Mouse (Mus musculus) heart, embryonic 16.5 days (tissue): ENCODE measurements around the gene Kank1. TPM values are rescaled to one million over a fixed set of nuclear protein-coding genes. Genes with fewer than 3 reads are reported as not detected.
A peak's percentile ranks its signal among the peaks of the same experiment; 100 is the strongest.

Experiments
- ATAC-seq: fragments of 200-750 bp; cut with Nextera tagmentation; replicated peaks from 2 replicates; pipeline ENCODE4 v1.8.0; 2017; ENCODE audit warnings: moderate number of reproducible peaks; ENCODE audit not compliant: insufficient read depth, low FRiP score; ENCODE audit errors: extremely low read depth
- H3K27ac ChIP-seq: fragments of 300-500 bp; sonication (generic); 2 replicates; pipeline ENCODE4 v1.5.1; 2014; ENCODE audit warnings: mild to moderate bottlenecking, low read length, control low read depth, moderate library complexity
- H3K27me3 ChIP-seq: fragments of 300-500 bp; sonication (generic); 2 replicates; pipeline ENCODE4 v1.6.1; 2014; ENCODE audit warnings: low read length, mixed read lengths; ENCODE audit not compliant: control insufficient read depth, insufficient read depth
- H3K36me3 ChIP-seq: fragments of 300-500 bp; sonication (generic); 2 replicates; pipeline ENCODE4 v1.6.1; 2014; ENCODE audit not compliant: control insufficient read depth, insufficient read depth
- H3K4me1 ChIP-seq: fragments of 300-500 bp; sonication (generic); 2 replicates; pipeline ENCODE4 v1.6.1; 2014; ENCODE audit warnings: low read length, mixed read lengths; ENCODE audit not compliant: control insufficient read depth, insufficient read depth
- H3K4me2 ChIP-seq: fragments of 300-500 bp; sonication (generic); 2 replicates; pipeline ENCODE4 v1.6.1; 2014; ENCODE audit warnings: low read depth, mild to moderate bottlenecking, control low read depth, low read length
- H3K4me3 ChIP-seq: fragments of 300-500 bp; sonication (generic); 2 replicates; pipeline ENCODE4 v1.5.1; 2014; ENCODE audit warnings: mild to moderate bottlenecking, control low read depth, low read length
- H3K9ac ChIP-seq: fragments of 300-500 bp; sonication (generic); 2 replicates; pipeline ENCODE4 v1.6.1; 2014; ENCODE audit warnings: low read length, control low read depth
- H3K9me3 ChIP-seq: fragments of 300-500 bp; sonication (generic); replicated peaks from 2 replicates; pipeline ENCODE4 v1.6.1; 2016; ENCODE audit warnings: low read length; ENCODE audit not compliant: control insufficient read depth
- WGBS: fragments of 180-500 bp; shearing (Covaris S2); extraction: QIAGEN DNeasy Blood & Tissue Kit; methylation state at CpG from one replicate; pipeline ENCODE4 v1.1.7; 2014; 5-methylcytosine and 5-hydroxymethylcytosine counted together
- polyA plus RNA-seq: library from polyadenylated mRNA; unstranded; fragments of >200 nt; fragmentation: Nextera tagmentation; extraction: Ambion mirVana; gene quantifications from 2 replicates; pipeline ENCODE4 v1.2.1, GENCODE M21; 2015

Kank1 gene
- polyA plus RNA-seq, 1 experiment from 2014 or later, result 40.9 TPM

- no peaks in the 10 kb centered on the region for H3K36me3 ChIP-seq
- no peak overlapping the region for H3K9ac ChIP-seq
- no peak overlapping the region for H3K27ac ChIP-seq
- no peaks in the 10 kb centered on the region for H3K9me3 ChIP-seq
- 89% methylated on average over 8 of the region's 8 CpGs for WGBS
- H3K4me2 ChIP-seq, result no peak overlapping the region
- ATAC-seq, result no peak
- H3K4me3 ChIP-seq, result no peak overlapping the region
- H3K4me1 ChIP-seq, result peaks cover 39% of the 10 kb centered on the region
- H3K27me3 ChIP-seq, result no peaks in the 10 kb centered on the region
Observed at GRCm38 (mm10) chr19:25246062-25246461, 9.3 kb downstream of the Kank1 start.

GRCm38 (mm10) chr19:25247858-25248552 lies 11.2 kb downstream of the Kank1 start:
- H3K9ac ChIP-seq, result no peak overlapping the region
- H3K27ac ChIP-seq, result no peak overlapping the region
- no peak overlapping the region for H3K4me2 ChIP-seq
- peaks cover 41% of the 10 kb centered on the region for H3K4me1 ChIP-seq
- H3K9me3 ChIP-seq, result no peaks in the 10 kb centered on the region
- H3K36me3 ChIP-seq, result no peaks in the 10 kb centered on the region
- WGBS, result 65% methylated on average over 14 of the region's 14 CpGs
- H3K27me3 ChIP-seq, result no peaks in the 10 kb centered on the region
- no peak overlapping the region for H3K4me3 ChIP-seq
- ATAC-seq, result no peak

- no peaks in the 10 kb centered on the region for H3K9me3 ChIP-seq
- H3K4me3 ChIP-seq, result no peak overlapping the region
- WGBS, result 86% methylated on average over 13 of the region's 13 CpGs
- peaks cover 47% of the 10 kb centered on the region for H3K4me1 ChIP-seq
- no peak for ATAC-seq
- no peaks in the 10 kb centered on the region for H3K36me3 ChIP-seq
- no peak overlapping the region for H3K27ac ChIP-seq
- H3K27me3 ChIP-seq, result no peaks in the 10 kb centered on the region
- no peak overlapping the region for H3K9ac ChIP-seq
- no peak overlapping the region for H3K4me2 ChIP-seq
Observed at GRCm38 (mm10) chr19:25249230-25249629, 12.5 kb downstream of the Kank1 start.

- ATAC-seq, result peak; percentile 39; the same call in 1 of the 2 replicates
- Histone ChIP-seq H3K4me1 (peaks cover 47% of the 10 kb centered on the region), H3K4me2 (no peak overlapping the region; the same call in 1 of the 2 replicates), H3K9me3 (no peaks in the 10 kb centered on the region), H3K9ac (no peak overlapping the region), H3K4me3 (no peak overlapping the region), H3K27ac (peak overlapping the region; percentile 56), H3K27me3 (no peaks in the 10 kb centered on the region), H3K36me3 (no peaks in the 10 kb centered on the region)
- 39% methylated on average over 3 of the region's 3 CpGs for WGBS
Observed at GRCm38 (mm10) chr19:25251610-25252140, 14.9 kb downstream of the Kank1 start.

- no peaks in the 10 kb centered on the region for H3K27me3 ChIP-seq
- H3K27ac ChIP-seq, result peak overlapping the region; percentile 88
- H3K9me3 ChIP-seq, result no peaks in the 10 kb centered on the region
- H3K4me2 ChIP-seq, result peak overlapping the region; percentile 13
- WGBS, result 57% methylated on average over 6 of the region's 6 CpGs
- no peaks in the 10 kb centered on the region for H3K36me3 ChIP-seq
- H3K4me1 ChIP-seq, result peaks cover 39% of the 10 kb centered on the region
- H3K9ac ChIP-seq, result peak overlapping the region; percentile 39; the same call in 1 of the 2 replicates
- peak; percentile 50 for ATAC-seq
- H3K4me3 ChIP-seq, result no peak overlapping the region
Observed at GRCm38 (mm10) chr19:25253198-25253597, 16.4 kb downstream of the Kank1 start.

- Histone ChIP-seq H3K9ac (peak overlapping the region; percentile 39; the same call in 1 of the 2 replicates), H3K27ac (peak overlapping the region; percentile 88), H3K9me3 (no peaks in the 10 kb centered on the region), H3K4me2 (peak overlapping the region; percentile 13), H3K36me3 (no peaks in the 10 kb centered on the region), H3K27me3 (no peaks in the 10 kb centered on the region), H3K4me3 (no peak overlapping the region), H3K4me1 (peaks cover 37% of the 10 kb centered on the region)
- ATAC-seq, result peak; percentile 71; the same call in 1 of the 2 replicates
- WGBS, result 61% methylated on average over 3 of the region's 3 CpGs
Observed at GRCm38 (mm10) chr19:25253628-25254027, 16.9 kb downstream of the Kank1 start.

- H3K4me1 ChIP-seq, result peaks cover 18% of the 10 kb centered on the region
- 83% methylated on average over 6 of the region's 6 CpGs for whole genome bisulfite sequencing
- no peaks in the 10 kb centered on the region for H3K36me3 ChIP-seq
- H3K9me3 ChIP-seq, result no peaks in the 10 kb centered on the region
- ATAC-seq, result no peak
- H3K4me2 ChIP-seq, result no peak overlapping the region
- no peak overlapping the region for H3K4me3 ChIP-seq
- H3K27ac ChIP-seq, result no peak overlapping the region
- H3K9ac ChIP-seq, result no peak overlapping the region
- H3K27me3 ChIP-seq, result no peaks in the 10 kb centered on the region
Observed at GRCm38 (mm10) chr19:25258321-25258720, 21.5 kb downstream of the Kank1 start.

GRCm38 (mm10) chr19:25266181-25266580 lies 29.4 kb downstream of the Kank1 start:
- WGBS, result 52% methylated on average over 9 of the region's 9 CpGs

GRCm38 (mm10) chr19:25267247-25267646 lies 30.5 kb downstream of the Kank1 start:
- Histone ChIP-seq H3K4me1 (peaks cover 33% of the 10 kb centered on the region), H3K4me3 (no peak overlapping the region), H3K4me2 (peak overlapping the region; percentile 21; the same call in 1 of the 2 replicates), H3K36me3 (peaks cover 3% of the 10 kb centered on the region; the same call in 1 of the 2 replicates), H3K27me3 (no peaks in the 10 kb centered on the region), H3K9ac (peak overlapping the region; percentile 59), H3K9me3 (0 out of 2 replicates have a peak, but pooled peaks cover 4% of the 10 kb centered on the region), H3K27ac (no peak overlapping the region; the same call in 1 of the 2 replicates)
- no peak for ATAC-seq
- WGBS, result 27% methylated on average over 6 of the region's 6 CpGs

More at GRCm38 (mm10) chr19:25266181-25266580, 29.4 kb downstream of the Kank1 start:
- H3K36me3 ChIP-seq, result peaks cover 3% of the 10 kb centered on the region; the same call in 1 of the 2 replicates
- no peak overlapping the region for H3K27ac ChIP-seq
- ATAC-seq, result no peak
- H3K9ac ChIP-seq, result no peak overlapping the region
- H3K27me3 ChIP-seq, result no peaks in the 10 kb centered on the region
- no peak overlapping the region for H3K4me3 ChIP-seq
- 0 out of 2 replicates have a peak, but pooled peaks cover 4% of the 10 kb centered on the region for H3K9me3 ChIP-seq
- H3K4me1 ChIP-seq, result peaks cover 27% of the 10 kb centered on the region
- no peak overlapping the region for H3K4me2 ChIP-seq
